Mouse (Mus musculus): Measurements from ENCODE around the gene Pign. TPM values are rescaled to one million over a fixed set of nuclear protein-coding genes. Genes with fewer than 3 reads are reported as not detected.

Gene Pign
- total RNA-seq, 2 experiments from 2014 or later: 13.0 to 26.7 TPM

DNA sequence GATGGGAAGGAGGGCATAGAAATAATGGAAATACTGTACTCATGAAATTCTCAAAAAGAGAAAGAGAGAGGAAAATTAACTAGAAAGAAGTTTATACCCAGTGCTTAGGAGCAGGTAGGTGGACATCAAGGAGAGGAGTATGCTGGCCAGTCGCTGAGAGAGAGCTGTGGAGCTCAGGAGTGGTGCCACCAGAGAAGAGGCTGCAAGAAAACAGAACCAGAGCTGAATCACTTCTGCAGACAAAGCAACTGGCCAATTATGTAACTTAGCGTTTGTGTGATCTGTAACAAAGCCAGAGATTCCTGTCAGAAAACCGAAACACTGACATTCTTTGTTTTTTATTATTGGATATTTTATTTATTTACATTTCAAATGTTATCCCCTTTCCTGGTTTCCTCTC is 97.4 kb downstream of the Pign start:
- no peak for ATAC-seq (replicated peaks; ENCODE audit: low FRiP score, poor library complexity, severe bottlenecking)

DNA sequence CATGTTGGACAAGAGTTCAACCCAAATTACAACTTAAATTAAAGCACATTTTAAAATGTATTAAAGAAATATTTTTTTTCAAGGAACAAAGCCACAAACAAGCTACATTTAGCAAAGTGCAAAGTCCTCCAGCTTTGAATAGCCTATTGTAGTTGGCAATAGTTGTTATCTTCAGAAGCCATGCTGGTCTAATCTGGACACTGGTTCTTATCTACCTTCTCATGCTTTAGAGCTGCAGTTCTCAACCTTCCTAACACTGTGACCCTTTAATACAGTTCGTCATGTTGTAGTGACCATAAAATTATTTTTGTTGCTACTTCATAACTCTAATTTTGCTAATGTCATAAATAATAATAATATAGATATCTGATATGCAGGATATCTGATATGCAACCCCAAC is 99.2 kb downstream of the Pign start:
- ATAC-seq (replicated peaks; ENCODE audit: low FRiP score, poor library complexity, severe bottlenecking): no peak

DNA sequence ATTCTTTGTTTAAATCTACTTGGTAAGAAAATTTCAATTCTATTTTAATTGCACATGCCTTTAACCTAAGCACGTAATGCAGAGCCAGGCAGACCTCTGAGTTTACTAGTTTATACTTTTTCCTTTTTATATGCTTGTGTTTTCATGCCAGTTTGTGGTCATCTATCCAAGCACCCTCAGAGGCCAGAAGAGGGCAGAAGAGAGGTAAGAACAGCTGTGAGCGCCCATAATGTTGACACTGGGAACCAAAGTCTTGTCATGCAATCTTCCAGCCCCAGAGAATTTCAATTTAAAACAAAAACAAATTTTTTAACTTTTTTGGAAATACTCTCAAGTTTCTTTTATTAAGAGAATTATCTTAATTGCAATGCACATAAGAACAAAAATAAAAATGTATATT is 99.7 kb downstream of the Pign start:
- ATAC-seq (replicated peaks; ENCODE audit: low FRiP score, poor library complexity, severe bottlenecking): no peak

DNA sequence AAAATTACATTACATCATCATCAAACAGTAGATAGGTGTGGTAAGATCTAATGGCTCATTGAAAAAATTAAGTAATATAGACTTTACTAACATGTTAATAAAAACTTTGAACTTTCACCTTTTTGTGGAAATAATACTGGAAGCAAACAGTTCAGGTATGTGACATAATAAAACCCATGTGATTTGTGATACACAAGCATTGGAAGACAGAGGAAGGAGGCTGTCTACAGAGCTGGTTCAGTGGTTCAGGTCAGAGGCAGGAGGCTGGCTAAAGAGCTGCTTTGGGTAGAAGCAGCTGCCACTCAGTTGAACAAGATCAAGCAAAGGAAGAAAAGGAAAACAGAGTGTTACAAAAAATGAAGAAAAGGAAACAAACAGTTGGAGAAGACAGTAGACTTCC is 107.4 kb downstream of the Pign start:
- ATAC-seq (replicated peaks; ENCODE audit: low FRiP score, poor library complexity, severe bottlenecking): no peak

DNA sequence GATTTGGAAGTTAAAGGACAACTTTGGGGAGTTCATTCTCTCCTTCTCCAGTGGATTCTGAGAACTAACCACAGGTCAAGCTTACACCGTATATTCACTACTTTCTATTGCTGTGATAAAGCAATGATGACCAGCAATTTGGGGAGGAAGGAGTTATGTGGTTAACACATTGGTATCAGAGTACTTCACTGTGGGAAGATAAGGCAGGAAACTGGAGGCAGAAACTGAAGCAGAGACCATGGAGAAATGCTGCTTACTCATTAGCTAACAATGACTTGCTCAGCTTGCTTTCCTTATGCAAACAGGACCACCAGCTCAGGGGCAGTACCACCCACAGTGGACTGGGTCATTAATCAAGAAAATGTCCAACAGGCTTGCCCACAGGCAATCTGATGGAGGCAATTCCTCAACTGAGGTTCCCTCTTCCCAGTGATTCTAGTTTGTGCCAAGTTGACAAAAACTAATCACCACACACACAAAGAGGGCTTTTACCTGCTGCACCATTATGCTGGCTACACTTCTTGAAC is 108.2 kb downstream of the Pign start:
- ATAC-seq (replicated peaks; ENCODE audit: low FRiP score, poor library complexity, severe bottlenecking): no peak

DNA sequence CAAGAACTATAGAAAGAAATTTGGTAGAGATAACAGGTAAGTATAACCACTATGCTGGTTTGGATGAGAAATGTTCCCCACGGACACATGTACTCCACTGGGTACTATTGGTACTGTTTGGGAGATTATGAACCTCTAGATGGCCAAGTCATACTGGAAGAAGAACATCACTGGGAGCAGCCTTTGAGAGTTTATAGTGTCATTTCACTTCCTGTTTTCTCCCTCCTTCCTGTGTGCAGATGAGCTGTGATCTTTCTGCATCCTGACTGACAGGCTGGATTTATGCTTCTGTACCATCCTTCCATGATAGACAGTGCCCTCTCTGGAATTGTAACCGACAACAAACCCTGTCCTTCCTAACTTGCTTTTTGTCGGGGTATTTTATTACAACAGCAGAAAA is 110.3 kb downstream of the Pign start:
- no peak for ATAC-seq (replicated peaks; ENCODE audit: low FRiP score, poor library complexity, severe bottlenecking)

DNA sequence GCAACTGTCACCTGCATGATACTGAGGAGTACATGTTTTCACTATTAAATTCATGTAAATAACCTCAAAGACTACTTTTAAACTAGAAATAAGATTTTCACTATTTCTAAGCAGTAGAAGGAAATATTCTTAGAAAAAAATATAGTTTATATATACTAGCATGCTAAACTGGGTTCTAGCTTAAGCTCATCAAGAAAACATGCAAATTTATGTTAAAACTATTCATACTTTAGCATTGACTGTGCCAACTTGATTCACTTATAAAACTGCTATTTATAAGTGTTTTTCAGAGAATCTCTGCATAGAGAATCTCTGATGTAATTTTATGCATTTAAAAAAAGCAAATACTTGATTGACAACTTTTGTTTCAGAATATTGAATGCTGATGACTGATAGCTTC is 113.3 kb downstream of the Pign start:
- no peak for ATAC-seq (replicated peaks; ENCODE audit: low FRiP score, poor library complexity, severe bottlenecking)

DNA sequence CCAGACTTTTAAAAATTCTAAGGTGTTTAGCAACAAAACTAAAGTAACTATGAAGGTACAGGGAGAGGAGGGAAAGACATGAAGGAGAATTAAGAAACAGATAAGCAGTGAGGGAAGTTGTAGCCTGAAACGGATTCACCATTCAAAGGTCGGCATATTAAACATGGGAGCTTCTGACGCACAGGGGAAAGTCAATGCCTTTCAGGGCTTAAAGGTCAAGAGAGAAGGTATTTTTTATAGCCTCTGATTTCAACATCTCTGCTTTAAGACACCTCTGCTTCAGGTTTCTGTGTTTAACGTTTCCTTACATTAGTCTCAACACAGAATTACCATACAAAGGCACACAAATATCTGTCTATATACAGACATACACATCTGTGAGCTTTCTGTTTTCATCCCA is 113.8 kb downstream of the Pign start:
- no peak for ATAC-seq (replicated peaks; ENCODE audit: low FRiP score, poor library complexity, severe bottlenecking)

DNA sequence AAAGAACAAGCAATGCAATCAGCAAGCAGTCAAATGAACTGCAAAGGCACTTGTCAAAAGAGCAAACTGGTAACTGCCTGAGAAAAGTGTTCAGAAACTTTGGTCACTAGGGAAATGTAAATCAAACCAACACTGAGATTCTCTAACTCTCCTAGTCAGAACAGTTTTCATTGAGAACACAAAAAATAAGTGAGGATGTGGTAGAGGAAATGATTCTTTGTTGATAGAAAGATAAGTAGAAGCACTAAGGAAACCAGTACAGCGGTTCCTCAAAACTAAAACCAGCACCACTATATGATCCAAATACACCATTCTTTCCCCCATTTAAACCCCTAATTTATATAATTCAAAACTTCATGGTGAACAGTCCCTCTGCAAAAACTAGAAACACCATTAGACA is 120.4 kb downstream of the Pign start:
- no peak for ATAC-seq (replicated peaks; ENCODE audit: low FRiP score, poor library complexity, severe bottlenecking)

DNA sequence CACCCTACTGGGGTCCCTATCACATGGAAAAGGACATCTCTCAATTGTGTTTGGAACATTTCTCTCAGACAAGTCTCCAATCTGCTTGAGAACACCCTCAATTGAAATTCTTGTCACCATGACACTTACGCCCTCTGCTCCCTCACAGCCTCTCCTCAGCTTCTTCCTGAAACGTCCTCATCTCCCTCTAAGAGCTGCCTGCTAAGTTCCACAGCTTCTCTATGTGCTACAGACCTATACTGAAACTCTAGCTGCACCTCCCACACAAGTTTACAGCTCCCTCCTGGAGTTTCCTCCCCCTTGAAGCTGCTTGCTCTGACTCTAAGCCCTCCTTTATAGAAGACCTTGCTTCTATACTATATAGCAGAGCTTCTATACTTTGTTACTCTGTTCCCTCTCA is 139.7 kb downstream of the Pign start:
- no peak for ATAC-seq (replicated peaks; ENCODE audit: low FRiP score, poor library complexity, severe bottlenecking)

DNA sequence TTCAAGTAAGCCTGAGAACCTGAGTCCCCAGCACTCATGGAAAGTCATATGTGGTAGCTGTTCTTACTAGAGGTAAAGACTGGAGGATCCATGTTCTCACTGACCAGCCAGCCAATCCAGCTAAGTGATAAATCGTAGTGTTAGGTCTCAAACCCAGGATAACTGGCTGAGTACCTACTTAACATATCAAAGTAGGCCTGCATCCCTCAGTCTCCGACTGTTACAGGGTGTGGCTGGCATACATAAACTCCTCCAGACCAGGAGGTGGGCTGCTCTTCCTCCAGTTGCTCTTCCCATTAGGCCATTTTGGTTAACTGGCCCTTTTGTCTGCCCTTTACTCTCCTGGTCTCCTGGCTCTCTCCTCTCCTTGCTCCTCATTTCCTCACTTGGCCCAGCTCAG is 141.2 kb downstream of the Pign start:
- no peak for ATAC-seq (replicated peaks; ENCODE audit: low FRiP score, poor library complexity, severe bottlenecking)

DNA sequence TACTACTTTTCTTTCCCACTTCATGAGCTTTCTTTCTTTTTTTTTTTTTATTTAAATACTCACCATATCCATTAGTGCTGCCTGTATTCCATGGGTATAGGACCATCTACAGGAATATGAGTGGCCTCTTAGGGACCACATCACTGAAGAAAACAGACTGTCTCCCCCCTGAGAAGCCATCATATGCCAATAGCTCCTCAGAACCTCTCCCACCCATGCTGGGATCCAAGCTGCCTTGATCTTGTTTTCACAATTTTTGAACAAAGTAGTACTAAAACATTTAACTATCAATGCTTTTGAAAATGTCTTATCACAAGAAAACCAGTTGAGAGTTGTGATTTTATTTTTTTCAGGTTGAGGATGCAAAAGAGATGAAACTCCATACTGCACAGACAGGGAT is 145.4 kb downstream of the Pign start:
- ATAC-seq (replicated peaks; ENCODE audit: low FRiP score, poor library complexity, severe bottlenecking): no peak

DNA sequence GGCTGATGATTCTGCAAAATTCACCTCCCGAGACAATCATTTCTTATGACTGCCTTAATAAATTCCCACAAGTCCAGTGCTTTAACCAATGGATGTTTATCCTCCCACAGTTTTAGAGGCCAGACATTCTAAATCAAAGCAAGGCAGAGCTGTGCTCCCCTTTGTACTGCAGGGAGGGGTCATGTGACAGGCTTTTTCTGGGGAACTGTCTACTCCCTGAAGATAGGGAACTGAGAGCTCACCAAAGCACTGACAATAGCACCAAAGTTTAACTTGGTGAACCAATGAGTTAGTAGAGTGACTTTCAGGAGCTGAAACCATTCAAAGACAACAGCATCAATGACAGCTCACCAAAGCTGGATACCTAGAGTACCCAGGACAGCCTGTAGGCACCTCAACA is 156.4 kb downstream of the Pign start:
- ATAC-seq (replicated peaks; ENCODE audit: low FRiP score, poor library complexity, severe bottlenecking): no peak

DNA sequence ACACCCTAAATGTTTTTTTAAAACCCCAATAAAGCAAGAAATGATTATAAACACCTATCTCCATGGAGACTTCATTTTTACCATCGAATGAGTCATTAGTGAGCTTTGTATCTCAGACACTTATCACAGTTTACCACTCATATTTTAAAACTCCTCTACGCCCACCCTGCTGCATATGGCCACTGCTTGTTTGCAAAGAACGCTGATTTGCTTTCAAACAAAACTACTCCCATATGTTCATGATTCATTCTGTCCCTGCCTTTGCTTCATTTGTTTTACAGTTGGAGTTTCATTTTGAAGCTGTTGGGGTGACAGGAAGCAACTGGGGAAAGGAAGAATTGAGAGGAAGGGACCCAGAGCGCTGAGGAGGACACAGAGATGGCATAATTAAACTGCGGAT is 170.9 kb downstream of the Pign start:
- ATAC-seq (replicated peaks; ENCODE audit: low FRiP score, poor library complexity, severe bottlenecking): no peak

DNA sequence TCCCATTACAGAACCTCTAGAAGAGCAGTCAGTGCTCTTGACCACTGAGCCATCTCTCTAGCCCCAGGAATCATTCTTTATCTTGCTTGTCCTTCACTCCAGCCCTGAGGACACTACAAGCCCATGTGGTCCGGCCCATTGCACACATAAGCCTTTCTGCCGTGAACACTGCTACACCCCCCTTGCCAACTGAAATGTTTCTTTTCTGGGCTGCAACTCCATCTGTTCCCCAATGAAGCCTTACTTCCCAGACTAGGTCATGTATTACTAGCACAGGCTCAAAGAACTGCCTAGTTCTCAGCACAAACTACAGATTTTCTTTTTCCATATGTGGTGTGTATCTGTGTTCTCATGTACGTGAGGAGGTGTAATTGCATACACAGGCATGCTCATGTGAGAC is 174.0 kb downstream of the Pign start:
- ATAC-seq (replicated peaks; ENCODE audit: low FRiP score, poor library complexity, severe bottlenecking): no peak

DNA sequence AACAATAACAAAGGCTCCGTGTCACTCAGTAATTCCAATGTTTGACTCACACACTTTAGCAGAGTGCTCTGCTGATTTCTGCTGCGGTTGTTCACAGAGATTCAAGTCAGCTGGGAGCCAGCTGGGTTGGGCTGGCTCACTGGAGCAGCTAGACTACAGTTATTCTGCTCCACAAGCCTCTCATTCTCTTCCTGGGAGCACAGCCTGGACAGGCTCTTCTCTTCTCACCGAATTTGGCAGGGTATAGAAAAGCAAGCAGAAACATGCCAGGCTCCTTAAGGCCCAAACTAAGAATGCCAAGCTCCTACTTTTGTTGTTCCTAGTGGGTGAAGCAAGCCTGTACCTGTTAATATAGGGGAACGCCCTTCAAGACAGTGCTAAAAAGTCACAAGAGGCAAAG is 176.4 kb downstream of the Pign start:
- no peak for ATAC-seq (replicated peaks; ENCODE audit: low FRiP score, poor library complexity, severe bottlenecking)

Other genes starting within 250 kb of the Pign start
- gene Relch, start 184 bp upstream of the Pign start, total RNA-seq (2015; ENCODE audit: low replicate concordance): 69.2 and 70.4 TPM in 2 replicates
- 36.8 and 73.9 TPM in 2 replicates for gene Relch, start 184 bp upstream of the Pign start, total RNA-seq (2017; ENCODE audit: low replicate concordance)
- gene Tnfrsf11a, start 117.0 kb upstream of the Pign start, total RNA-seq (2015; ENCODE audit: low replicate concordance): 1.3 and 3.6 TPM in 2 replicates
- 0.51 and 1.6 TPM in 2 replicates for gene Tnfrsf11a, start 117.0 kb upstream of the Pign start, total RNA-seq (2017; ENCODE audit: low replicate concordance)